Mouse (Mus musculus) hindbrain, postnatal 0 days (tissue): ENCODE data around the gene Inpp5e. TPM values are rescaled to one million over a fixed set of nuclear protein-coding genes. Genes with fewer than 3 reads are reported as not detected.

Experiments
- ATAC-seq: fragments of 200-750 bp; cut with Nextera tagmentation; 2 replicates; pipeline ENCODE4 v1.8.0; 2017; ENCODE audit warnings: mild to moderate bottlenecking, moderate TSS enrichment, moderate library complexity
- DNase-seq: peaks from one replicate; pipeline ENCODE4 v3.0.0-alpha.2; 2015; ENCODE audit warnings: low spot score
- H3K27ac ChIP-seq: fragments of 300-500 bp; sonication (generic); 2 replicates; pipeline ENCODE4 v1.5.1; 2014; ENCODE audit warnings: mild to moderate bottlenecking
- H3K27me3 ChIP-seq: fragments of 300-500 bp; sonication (generic); 2 replicates; pipeline ENCODE4 v1.6.1; 2014; ENCODE audit warnings: low read length, mixed read lengths; ENCODE audit not compliant: insufficient read depth
- H3K36me3 ChIP-seq: fragments of 300-500 bp; sonication (generic); 2 replicates; pipeline ENCODE4 v1.6.1; 2014; ENCODE audit warnings: low read length, mixed read lengths; ENCODE audit not compliant: insufficient read depth
- H3K4me1 ChIP-seq: fragments of 300-500 bp; sonication (generic); 2 replicates; pipeline ENCODE4 v1.6.1; 2014; ENCODE audit warnings: antibody characterized with exemption, low read length, mixed read lengths; ENCODE audit not compliant: insufficient read depth
- H3K4me2 ChIP-seq: fragments of 300-500 bp; sonication (generic); 2 replicates; pipeline ENCODE4 v1.6.1; 2014; ENCODE audit warnings: low read depth, mild to moderate bottlenecking, low read length, moderate library complexity, mixed read lengths
- H3K4me3 ChIP-seq: fragments of 300-500 bp; sonication (generic); 2 replicates; pipeline ENCODE4 v1.5.1; 2014; ENCODE audit warnings: low read length
- H3K9ac ChIP-seq: fragments of 300-500 bp; sonication (generic); replicated peaks from 2 replicates; pipeline ENCODE4 v1.6.1; 2014; ENCODE audit warnings: mild to moderate bottlenecking, low read length, moderate library complexity, mixed read lengths
- H3K9me3 ChIP-seq: fragments of 300-500 bp; sonication (generic); 2 replicates; pipeline ENCODE4 v1.6.1; 2016; ENCODE audit warnings: low read length, mixed read lengths
- CTCF ChIP-seq: IDR thresholded peaks from 2 replicates; pipeline ENCODE4 v1.5.1; 2016; ENCODE audit warnings: antibody characterized with exemption, control low read depth, low read depth
- WGBS: fragments of 180-500 bp; shearing (Covaris S2); extraction: QIAGEN DNeasy Blood & Tissue Kit; methylation state at CpG from one replicate; pipeline ENCODE4 v1.1.7; 2014; 5-methylcytosine and 5-hydroxymethylcytosine counted together
- polyA plus RNA-seq: library from polyadenylated mRNA; unstranded; fragments of >200 nt; fragmentation: Nextera tagmentation; extraction: Ambion mirVana; gene quantifications from 2 replicates; pipeline ENCODE4 v1.2.1, GENCODE M21; 2015
- total RNA-seq: library from RNA; depleted of rRNA; stranded (reverse); fragments of >200 nt; gene quantifications from 2 replicates; pipeline ENCODE4 v1.2.3, GENCODE M21; 2014

Inpp5e gene
- total and polyA plus RNA-seq, 2 experiments from 2014 or later = 16.3 to 40.6 TPM

DNA sequence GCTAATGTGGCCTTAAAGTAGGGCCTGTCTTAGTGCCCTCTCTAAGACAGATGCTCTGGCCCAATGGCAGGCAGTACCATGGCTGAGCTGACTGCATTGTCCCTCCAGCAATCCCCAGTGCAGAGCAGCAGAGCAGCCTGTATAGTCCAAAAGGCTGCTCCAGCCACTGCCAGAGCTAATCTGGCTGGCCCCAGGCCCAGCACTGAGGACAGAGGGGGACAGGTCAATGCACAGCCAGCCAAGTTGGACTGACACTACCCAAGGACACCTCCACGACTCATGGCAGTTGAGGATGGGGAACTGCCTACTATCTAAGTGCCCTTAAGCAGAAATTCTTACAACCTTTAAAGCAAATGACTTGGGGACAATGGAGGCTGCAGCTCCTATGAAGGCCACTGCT, 40.4 kb downstream of the Inpp5e start:
- Histone ChIP-seq H3K36me3 (peaks cover 83% of the 10 kb centered on the region), H3K4me1 (no peaks in the 10 kb centered on the region), H3K4me3 (no peak overlapping the region), H3K27ac (no peak overlapping the region), H3K27me3 (no peaks in the 10 kb centered on the region), H3K4me2 (no peak overlapping the region), H3K9me3 (no peaks in the 10 kb centered on the region), H3K9ac (no peak overlapping the region)
- 86% methylated on average over 1 of the region's 1 CpGs for WGBS
- TF ChIP-seq CTCF = no peak
- no peak for ATAC-seq
- no peak for DNase-seq

DNA sequence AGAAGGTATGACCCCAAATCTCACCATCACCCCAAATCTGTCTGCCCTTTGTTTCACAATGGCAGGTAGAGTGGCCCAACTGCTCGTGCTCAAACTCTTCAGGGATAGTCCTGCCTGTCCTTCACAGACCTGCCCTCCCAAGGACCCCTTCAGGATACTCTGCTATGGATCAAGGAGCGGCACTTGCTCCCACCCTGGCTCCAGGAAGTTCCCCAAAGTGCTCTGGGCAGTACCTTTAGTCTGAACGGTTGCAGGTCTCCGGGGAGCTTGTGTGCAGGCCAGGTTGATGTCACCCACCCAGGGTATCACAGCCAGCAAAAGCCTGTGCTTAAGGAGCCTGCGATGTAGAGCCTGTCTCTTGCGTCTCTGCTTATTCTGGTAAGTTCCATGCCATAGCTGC, 41.1 kb downstream of the Inpp5e start:
- TF ChIP-seq CTCF = no peak

DNA sequence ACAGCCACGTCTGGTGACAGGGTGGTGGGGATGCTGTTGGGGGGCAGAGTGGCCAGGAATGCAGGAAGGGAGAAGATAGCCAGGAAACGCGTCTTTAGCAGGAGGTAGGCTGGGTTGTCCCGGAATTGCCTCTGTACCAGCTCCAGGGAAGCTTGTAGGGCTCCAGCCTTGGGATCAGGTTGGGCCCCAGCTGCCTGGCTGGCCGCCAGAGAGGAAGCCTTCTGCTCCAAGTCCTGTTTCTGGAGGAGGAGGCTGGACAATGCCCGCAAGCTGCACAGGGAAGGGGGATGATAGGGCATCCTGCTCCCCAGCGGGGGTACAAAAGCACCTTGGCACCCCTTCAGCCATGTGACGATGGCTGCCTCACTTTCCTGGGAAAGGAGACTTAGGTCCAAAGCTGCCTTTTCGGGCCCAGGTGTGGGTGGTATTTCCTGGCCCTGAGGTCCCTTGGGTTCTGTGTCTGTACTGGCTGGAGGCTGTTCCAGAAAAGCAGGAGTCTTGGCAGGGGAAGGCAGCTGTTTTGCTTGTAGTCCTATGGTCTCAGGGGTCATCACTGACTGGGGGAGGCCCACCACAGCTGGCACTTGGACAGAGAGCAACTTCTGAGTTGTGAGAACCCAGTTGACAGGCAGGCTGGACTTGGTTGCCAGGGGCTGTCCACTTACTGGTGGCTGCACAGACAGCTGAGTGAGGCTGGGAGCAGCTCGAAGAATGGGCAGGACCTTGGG, 44.1 kb downstream of the Inpp5e start:
- Histone ChIP-seq H3K9ac (no peak overlapping the region), H3K4me1 (no peaks in the 10 kb centered on the region), H3K27me3 (no peaks in the 10 kb centered on the region), H3K36me3 (peaks cover 46% of the 10 kb centered on the region), H3K27ac (no peak overlapping the region), H3K4me2 (no peak overlapping the region), H3K9me3 (no peaks in the 10 kb centered on the region), H3K4me3 (no peak overlapping the region)
- TF ChIP-seq CTCF = no peak
- WGBS = 56% methylated on average over 10 of the region's 10 CpGs
- peak; percentile 57 for DNase-seq
- ATAC-seq = no peak

More for the DNA sequence above, 41.1 kb downstream of the Inpp5e start:
- no peak overlapping the region for H3K9ac ChIP-seq
- no peaks in the 10 kb centered on the region for H3K9me3 ChIP-seq
- WGBS = 93% methylated on average over 6 of the region's 6 CpGs
- H3K4me3 ChIP-seq = no peak overlapping the region
- no peak overlapping the region for H3K4me2 ChIP-seq
- DNase-seq = no peak
- H3K4me1 ChIP-seq = no peaks in the 10 kb centered on the region
- H3K27me3 ChIP-seq = no peaks in the 10 kb centered on the region
- H3K27ac ChIP-seq = no peak overlapping the region
- H3K36me3 ChIP-seq = peaks cover 76% of the 10 kb centered on the region
- no peak for ATAC-seq

DNA sequence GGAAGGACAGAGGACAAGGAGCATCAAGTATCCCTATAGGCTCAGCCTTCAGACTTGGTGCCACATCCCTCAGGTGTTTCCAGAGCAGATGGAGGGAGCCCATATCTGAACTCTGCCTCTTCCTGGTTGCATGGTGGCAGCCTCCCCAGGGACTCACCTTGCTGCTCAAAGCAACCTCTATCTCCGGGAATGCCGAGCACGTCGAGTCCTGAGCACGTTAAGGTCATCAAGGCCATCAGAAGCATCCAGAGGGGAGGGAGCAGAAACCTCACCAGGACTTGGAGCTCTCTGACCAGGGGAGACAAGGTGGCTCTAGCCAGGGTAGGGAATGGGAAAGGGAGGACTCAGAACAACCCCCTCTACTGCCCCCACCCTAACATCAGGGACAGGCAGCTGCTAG, 45.5 kb downstream of the Inpp5e start:
- 84% methylated on average over 5 of the region's 5 CpGs for WGBS
- ATAC-seq = no peak
- peaks cover 32% of the 10 kb centered on the region for H3K36me3 ChIP-seq

DNA sequence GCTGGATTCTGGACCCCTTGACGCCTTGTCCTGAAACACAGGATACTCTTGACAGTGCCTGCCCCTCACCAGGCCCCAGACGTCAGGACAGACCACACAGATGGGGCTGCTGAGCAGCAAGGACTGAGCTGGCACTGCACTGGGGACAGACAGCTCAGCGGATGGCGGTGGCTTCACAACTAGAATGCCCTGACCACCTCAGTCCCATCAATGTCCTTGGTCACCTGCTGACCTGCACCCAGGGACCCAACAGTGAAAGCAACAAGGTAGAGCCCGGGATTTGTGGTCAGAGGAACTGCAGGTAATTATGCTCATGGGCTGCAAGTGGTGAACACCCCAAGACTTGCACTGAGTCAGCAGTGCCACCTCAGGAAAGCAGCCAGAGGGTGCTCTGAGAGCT, 46.0 kb downstream of the Inpp5e start:
- ATAC-seq (no peak), DNase-seq (no peak)
- H3K4me2 ChIP-seq = no peak overlapping the region
- no peaks in the 10 kb centered on the region for H3K4me1 ChIP-seq
- TF ChIP-seq CTCF = no peak
- no peak overlapping the region for H3K9ac ChIP-seq
- H3K27me3 ChIP-seq = no peaks in the 10 kb centered on the region
- WGBS = 84% methylated on average over 5 of the region's 5 CpGs
- no peak overlapping the region for H3K27ac ChIP-seq
- H3K36me3 ChIP-seq = peaks cover 28% of the 10 kb centered on the region
- no peak overlapping the region for H3K4me3 ChIP-seq
- no peaks in the 10 kb centered on the region for H3K9me3 ChIP-seq

More for the DNA sequence above, 45.5 kb downstream of the Inpp5e start:
- Histone ChIP-seq H3K4me1 (no peaks in the 10 kb centered on the region), H3K27me3 (no peaks in the 10 kb centered on the region), H3K9ac (no peak overlapping the region), H3K27ac (no peak overlapping the region), H3K4me3 (no peak overlapping the region), H3K4me2 (no peak overlapping the region), H3K9me3 (no peaks in the 10 kb centered on the region)
- TF ChIP-seq CTCF = no peak
- no peak for DNase-seq

DNA sequence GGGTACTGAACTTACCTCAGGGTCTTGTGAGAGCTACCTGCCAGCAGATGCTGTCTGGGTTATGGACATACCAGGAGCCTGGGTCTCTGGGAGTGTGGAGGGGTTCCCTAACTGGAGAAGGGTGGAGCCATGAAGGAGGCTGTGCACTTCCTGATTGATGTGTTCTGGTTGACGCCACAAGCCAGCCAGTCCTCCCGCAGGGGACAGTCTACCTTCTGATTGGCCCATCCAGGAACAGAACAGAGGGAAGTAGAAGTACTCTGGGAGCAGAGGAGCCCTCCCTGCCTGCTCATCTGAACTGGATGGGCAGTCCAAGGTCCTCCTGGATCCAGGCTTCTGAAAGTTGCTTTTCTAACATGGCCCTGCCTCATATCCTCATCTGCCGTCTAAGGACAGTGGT, 48.2 kb downstream of the Inpp5e start, which contains the start of gene Card9:
Gene Card9 (minus strand): TSS at position 147 of the 400 bp plus-strand sequence.
- DNase-seq (no peak), ATAC-seq (no peak)
- Histone ChIP-seq H3K27me3 (no peaks in the 10 kb centered on the region), H3K4me1 (no peaks in the 10 kb centered on the region), H3K4me2 (no peak within 1 kb of the TSS), H3K9me3 (no peaks in the 10 kb centered on the region), H3K27ac (peak within 1 kb of the TSS; percentile 37; the same call in 1 of the 2 replicates), H3K9ac (no peak within 1 kb of the TSS), H3K4me3 (no peak within 1 kb of the TSS), H3K36me3 (peaks cover 9% of the 10 kb centered on the region; the same call in 1 of the 2 replicates)
- WGBS = 57% methylated on average over 3 of the region's 3 CpGs
- no peak for TF ChIP-seq CTCF

DNA sequence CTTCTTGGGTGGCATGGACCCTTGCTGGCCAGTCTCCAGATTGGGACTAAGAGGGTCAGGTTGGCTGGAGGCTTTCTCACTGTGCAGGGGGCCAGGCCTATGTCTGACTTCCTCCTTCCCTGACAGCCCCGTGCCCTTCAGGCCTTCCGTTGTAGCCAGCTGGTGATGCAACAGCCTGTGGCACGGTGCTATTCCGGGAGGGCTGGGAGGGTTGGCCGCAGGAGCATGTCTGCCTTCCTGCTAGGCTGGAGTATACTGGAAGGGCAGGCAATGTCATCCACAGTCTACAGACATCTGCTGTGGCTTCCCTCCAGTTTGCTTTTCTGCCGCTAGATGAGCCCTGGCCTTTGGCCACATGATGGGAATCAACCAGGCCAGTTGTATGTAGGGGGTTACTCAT, 49.0 kb downstream of the Inpp5e start:
- Histone ChIP-seq H3K36me3 (peaks cover 2% of the 10 kb centered on the region; the same call in 1 of the 2 replicates), H3K27me3 (no peaks in the 10 kb centered on the region), H3K9me3 (no peaks in the 10 kb centered on the region), H3K4me3 (no peak overlapping the region), H3K27ac (peak overlapping the region; percentile 37; the same call in 1 of the 2 replicates), H3K9ac (no peak overlapping the region), H3K4me1 (no peaks in the 10 kb centered on the region), H3K4me2 (no peak overlapping the region)
- 57% methylated on average over 6 of the region's 6 CpGs for WGBS
- ATAC-seq = peak; percentile 63
- TF ChIP-seq CTCF = no peak
- DNase-seq = peak; percentile 37
